Comparison of ENCODE assay signal across 11 mouse cellular contexts in genomic region chr8:122635878-122636802, GRCm38 (mm10). TPM values are rescaled to one million over a fixed set of nuclear protein-coding genes. Genes with fewer than 3 reads are reported as not detected.
DNase-seq lines count a peak whose midpoint lies in the region; ATAC-seq and TF ChIP-seq lines count a peak whose summit lies in the region.
"Had no signal": no experiment of that assay in that cellular context is flagged by ENCODE, and none has a peak within 500 bp of the region (broad histone marks: within the 10 kb centered on the region; RNA-seq: fewer than 3 reads in every experiment).

No protein-coding gene starts in this region.

- no peak overlapping the region for H3K4me2 ChIP-seq in intestine, embryonic 14.5 days (ENCODE audit: low read length)
- H3K4me2 ChIP-seq in liver, postnatal 0 days (ENCODE audit: low read depth, low read length), result no peak overlapping the region
- H3K4me2 ChIP-seq: embryonic facial prominence, embryonic 13.5 days; hindbrain, embryonic 13.5 days had no signal

- WGBS in intestine, embryonic 14.5 days, result 29% methylated on average over 14 of the region's 14 CpGs
- WGBS in liver, postnatal 0 days (ENCODE audit: insufficient replicate concordance), result 57% methylated on average over 14 of the region's 14 CpGs
- 91% methylated on average over 14 of the region's 14 CpGs for WGBS in thymus, adult 2 months

- peak overlapping the region; percentile 23; the same call in 1 of the 2 replicates for H3K4me3 ChIP-seq in gastrocnemius, adult 2 months
- H3K4me3 ChIP-seq in intestine, embryonic 14.5 days (ENCODE audit: low read depth, low read length), result no peak overlapping the region
- H3K4me3 ChIP-seq in liver, postnatal 0 days (ENCODE audit: low read depth, low read length), result no peak overlapping the region
- H3K4me3 ChIP-seq in thymus, adult 2 months (ENCODE audit: control insufficient read depth, insufficient read depth, low read length), result no peak overlapping the region
- H3K4me3 ChIP-seq: embryonic facial prominence, embryonic 13.5 days; hindbrain, embryonic 13.5 days had no signal

- ATAC-seq in intestine, embryonic 14.5 days (replicated peaks; ENCODE audit: low FRiP score, low TSS enrichment, low read depth), result peak; percentile 90
- peak; percentile 82 for ATAC-seq in liver, postnatal 0 days
- ATAC-seq in inflammation-experienced regulatory T-cells, adult 6 months, result no peak

- H3K27me3 ChIP-seq in intestine, embryonic 14.5 days (replicated peaks; ENCODE audit: control insufficient read depth, insufficient read depth, low read length), result no peaks in the 10 kb centered on the region
- no peaks in the 10 kb centered on the region for H3K27me3 ChIP-seq in liver, postnatal 0 days (ENCODE audit: insufficient read depth, low read length)
- no peaks in the 10 kb centered on the region for H3K27me3 ChIP-seq in thymus, adult 2 months (ENCODE audit: control insufficient read depth, insufficient read depth, low read length)
- H3K27me3 ChIP-seq: hindbrain, embryonic 13.5 days had no signal

- no peak for TF ChIP-seq CTCF in gastrocnemius, adult 2 months (IDR thresholded peaks at IDR 0.05)
- TF ChIP-seq CTCF in liver, postnatal 0 days (IDR thresholded peaks at IDR 0.05; ENCODE audit: low read depth), result no peak
- no peak for TF ChIP-seq CTCF in thymus, adult 2 months (IDR thresholded peaks at IDR 0.05; ENCODE audit: borderline replicate concordance, control insufficient read depth, extremely low read depth, insufficient read depth, low read length, poor library complexity)

- TF ChIP-seq POLR2A in thymus, adult 2 months (IDR thresholded peaks at IDR 0.05; ENCODE audit: control insufficient read depth, extremely low read depth, insufficient read depth, low read length, poor library complexity), result no peak

- intact Hi-C loops in gastrocnemius, adult 2 months (cut with DNase I), result no loop called here

- H3K36me3 ChIP-seq in intestine, embryonic 14.5 days (ENCODE audit: control insufficient read depth, insufficient read depth, low read length), result no peaks in the 10 kb centered on the region
- peaks cover 15% of the 10 kb centered on the region for H3K36me3 ChIP-seq in liver, postnatal 0 days (replicated peaks; ENCODE audit: insufficient read depth, low read length)
- H3K36me3 ChIP-seq in thymus, adult 2 months (ENCODE audit: control insufficient read depth, insufficient read depth, low read length), result peaks cover 62% of the 10 kb centered on the region

- H3K4me1 ChIP-seq in intestine, embryonic 14.5 days (replicated peaks; ENCODE audit: control insufficient read depth, insufficient read depth, low read length), result peaks cover 43% of the 10 kb centered on the region
- peaks cover 12% of the 10 kb centered on the region for H3K4me1 ChIP-seq in liver, postnatal 0 days (ENCODE audit: insufficient read depth)
- H3K4me1 ChIP-seq in thymus, adult 2 months (replicated peaks; ENCODE audit: control insufficient read depth, insufficient read depth, low read length), result no peaks in the 10 kb centered on the region

- no peaks in the 10 kb centered on the region for H3K9me3 ChIP-seq in intestine, embryonic 14.5 days (ENCODE audit: control insufficient read depth, low read length)
- H3K9me3 ChIP-seq in liver, postnatal 0 days (ENCODE audit: low read length), result no peaks in the 10 kb centered on the region
- H3K9me3 ChIP-seq: embryonic facial prominence, embryonic 13.5 days; hindbrain, embryonic 13.5 days had no signal

- DNase-seq in gastrocnemius, adult 2 months, result no peak
- no peak for DNase-seq in gastrocnemius, postnatal 25 days
- DNase-seq in 3T3-L1 (ENCODE audit: low read depth, low spot score), result peak; percentile 47
- peak; percentile 76 for DNase-seq in intestine, embryonic 14.5 days (ENCODE audit: low spot score)
- no peak for DNase-seq in liver, postnatal 0 days
- no peak for DNase-seq in thymus, adult 2 months
- DNase-seq in frontal cortex, adult 2 months (ENCODE audit: extremely low spot score in 1 of 2, low spot score in 1 of 2), result no peak

- TF ChIP-seq EP300 in liver, postnatal 0 days (IDR thresholded peaks at IDR 0.05; ENCODE audit: low read depth), result peak; percentile 80

- H3K9ac ChIP-seq in intestine, embryonic 14.5 days (ENCODE audit: low read length), result no peak overlapping the region
- H3K9ac ChIP-seq in liver, postnatal 0 days (replicated peaks), result no peak overlapping the region
- H3K9ac ChIP-seq: embryonic facial prominence, embryonic 13.5 days; hindbrain, embryonic 13.5 days had no signal

- H3K27ac ChIP-seq in gastrocnemius, adult 2 months, result peak overlapping the region; percentile 69
- peak overlapping the region; percentile 67; the same call in 1 of the 2 replicates for H3K27ac ChIP-seq in intestine, embryonic 14.5 days (ENCODE audit: low read depth)
- peak overlapping the region; percentile 18; the same call in 1 of the 2 replicates for H3K27ac ChIP-seq in liver, postnatal 0 days (ENCODE audit: low read depth)
- no peak overlapping the region for H3K27ac ChIP-seq in thymus, adult 2 months (ENCODE audit: control insufficient read depth, insufficient read depth, low read length)
- H3K27ac ChIP-seq: embryonic facial prominence, embryonic 13.5 days; hindbrain, embryonic 13.5 days had no signal

RNA-seq across cellular contexts. Expression of gene Pabpn1l, which starts 13.6 kb away (rescaled TPM):
- not detected for total RNA-seq in gastrocnemius, adult 2 months (2021)
- total RNA-seq in gastrocnemius, postnatal 25 days (2021), result not detected
- not detected in 2 replicates for polyA plus RNA-seq in intestine, embryonic 14.5 days (2014; fragmentation: Nextera tagmentation; extraction: Ambion mirVana)
- not detected in 2 replicates for polyA plus RNA-seq in liver, postnatal 0 days (2015; fragmentation: Nextera tagmentation; extraction: Ambion mirVana)
- polyA plus RNA-seq in thymus, adult 2 months (2012; rRNA removed), result 0.20 and 0.42 TPM in 2 replicates
- not detected for polyA plus RNA-seq in inflammation-experienced regulatory T-cells, adult 6 months (2017; shearing (Covaris generic))
- polyA plus RNA-seq in frontal cortex, adult 2 months (2012; rRNA removed), result not detected in 2 replicates
- total RNA-seq: layer of hippocampus, postnatal 14 days had no signal
- polyA plus RNA-seq: embryonic facial prominence, embryonic 13.5 days; hindbrain, embryonic 13.5 days had no signal

RNA-seq across cellular contexts. Expression of gene Trappc2l, which starts 24.7 kb away (rescaled TPM):
- total RNA-seq in gastrocnemius, adult 2 months (2021), result 10 to 100 TPM; 39.3 to 45.5 TPM
- 10 to 100 TPM; 37.9 to 40.3 TPM for total RNA-seq in gastrocnemius, postnatal 25 days (2021)
- polyA plus RNA-seq in intestine, embryonic 14.5 days (2014; fragmentation: Nextera tagmentation; extraction: Ambion mirVana), result 67.3 and 71.8 TPM in 2 replicates
- polyA plus RNA-seq in liver, postnatal 0 days (2015; fragmentation: Nextera tagmentation; extraction: Ambion mirVana), result 29.3 and 30.7 TPM in 2 replicates
- polyA plus RNA-seq in thymus, adult 2 months (2012; rRNA removed), result 104 and 133 TPM in 2 replicates
- polyA plus RNA-seq in inflammation-experienced regulatory T-cells, adult 6 months (2017; shearing (Covaris generic)), result 10 to 100 TPM; 57.7 to 82.5 (median 80.6) TPM
- polyA plus RNA-seq in frontal cortex, adult 2 months (2012; rRNA removed), result 130 and 153 TPM in 2 replicates

RNA-seq across cellular contexts. Expression of gene Galns, which starts 24.9 kb away (rescaled TPM):
- total RNA-seq in gastrocnemius, adult 2 months (2021), result 1 to 10 TPM; 1.0 to 1.1 TPM
- total RNA-seq in gastrocnemius, postnatal 25 days (2021), result 1 to 10 TPM; 1.3 to 1.8 TPM
- 12.2 and 13.8 TPM in 2 replicates for polyA plus RNA-seq in intestine, embryonic 14.5 days (2014; fragmentation: Nextera tagmentation; extraction: Ambion mirVana)
- 6.8 and 6.9 TPM in 2 replicates for polyA plus RNA-seq in liver, postnatal 0 days (2015; fragmentation: Nextera tagmentation; extraction: Ambion mirVana)
- polyA plus RNA-seq in thymus, adult 2 months (2012; rRNA removed), result 15.6 and 19.2 TPM in 2 replicates
- polyA plus RNA-seq in inflammation-experienced regulatory T-cells, adult 6 months (2017; shearing (Covaris generic)), result 10 to 100 TPM in 2 of 3 experiments, 1 to 10 TPM in 1; 8.3 to 11.6 (median 10.6) TPM
- 9.4 and 9.5 TPM in 2 replicates for polyA plus RNA-seq in frontal cortex, adult 2 months (2012; rRNA removed)

RNA-seq across cellular contexts. Expression of gene Aprt, which starts 59.4 kb away (rescaled TPM):
- total RNA-seq in gastrocnemius, adult 2 months (2021), result 10 to 100 TPM; 40.5 to 44.8 TPM
- total RNA-seq in gastrocnemius, postnatal 25 days (2021), result 10 to 100 TPM; 35.7 to 36.9 TPM
- 580 and 583 TPM in 2 replicates for polyA plus RNA-seq in intestine, embryonic 14.5 days (2014; fragmentation: Nextera tagmentation; extraction: Ambion mirVana)
- polyA plus RNA-seq in liver, postnatal 0 days (2015; fragmentation: Nextera tagmentation; extraction: Ambion mirVana), result 223 and 249 TPM in 2 replicates
- polyA plus RNA-seq in thymus, adult 2 months (2012; rRNA removed), result 119 and 136 TPM in 2 replicates
- 100 to 1,000 TPM; 168 to 215 (median 192) TPM for polyA plus RNA-seq in inflammation-experienced regulatory T-cells, adult 6 months (2017; shearing (Covaris generic))
- polyA plus RNA-seq in frontal cortex, adult 2 months (2012; rRNA removed), result 66.0 and 67.4 TPM in 2 replicates

Comparison
In these comparisons a context has a peak if more than half of its experiments do, and no peak if none do; other contexts are left out.
1. DNase-seq: peak in 3T3-L1 (single experiment) and intestine, embryonic 14.5 days (single experiment); none in gastrocnemius, adult 2 months (single experiment), gastrocnemius, postnatal 25 days (single experiment), liver, postnatal 0 days (single experiment), thymus, adult 2 months (single experiment) and frontal cortex, adult 2 months (0 of 2).